Mouse (Mus musculus) liver, embryonic 14.5 days (tissue): ENCODE data around the gene Ahsg.

Experiments
- CTCF ChIP-seq: IDR thresholded peaks from 2 replicates; pipeline ENCODE4 v1.5.1; 2016; ENCODE audit warnings: antibody characterized with exemption, low read depth, control low read depth
- EP300 ChIP-seq: IDR thresholded peaks from 2 replicates; pipeline ENCODE4 v1.6.1; 2016; ENCODE audit warnings: antibody characterized with exemption, low read depth

- TF ChIP-seq CTCF (no peak), EP300 (no peak)
Observed at GRCm38 (mm10) chr16:22899866-22900570, 8.9 kb downstream of the Ahsg start.
